Mouse (Mus musculus): Measurements from ENCODE around the gene Anks1.

Gene Anks1

GRCm38 (mm10) chr17:28022854-28023655 is 113.9 kb downstream of the Anks1 start:
- no peak for DNase-seq

GRCm38 (mm10) chr17:28025541-28025961 is 116.4 kb downstream of the Anks1 start:
- no peak for DNase-seq

GRCm38 (mm10) chr17:28026111-28026872 is 117.2 kb downstream of the Anks1 start:
- DNase-seq: no peak

GRCm38 (mm10) chr17:28027197-28027596 is 118.1 kb downstream of the Anks1 start:
- DNase-seq: no peak

GRCm38 (mm10) chr17:28028236-28028635 is 119.1 kb downstream of the Anks1 start:
- no peak for DNase-seq

DNA sequence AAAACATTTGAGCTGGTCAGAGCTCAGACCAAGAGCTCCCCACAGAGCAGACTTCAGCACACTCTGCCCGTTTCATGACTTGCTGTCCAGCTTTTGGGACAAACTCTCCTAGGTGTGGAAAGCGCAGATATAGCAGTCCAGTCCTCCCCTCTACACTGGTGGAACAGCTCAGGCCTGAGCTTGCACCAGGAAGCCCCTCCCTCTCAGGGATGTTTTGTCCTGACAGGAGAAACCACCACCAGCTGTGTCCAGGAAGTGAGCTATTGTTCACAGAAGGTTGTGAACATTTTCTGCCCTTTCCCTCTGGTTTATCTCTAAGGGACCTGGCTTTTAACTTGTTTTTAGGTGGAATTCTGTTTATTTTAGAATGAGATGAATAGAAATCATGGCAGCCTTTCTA is 120.2 kb downstream of the Anks1 start:
- no peak for DNase-seq

GRCm38 (mm10) chr17:28030446-28030845 is 121.3 kb downstream of the Anks1 start:
- DNase-seq: no peak

DNA sequence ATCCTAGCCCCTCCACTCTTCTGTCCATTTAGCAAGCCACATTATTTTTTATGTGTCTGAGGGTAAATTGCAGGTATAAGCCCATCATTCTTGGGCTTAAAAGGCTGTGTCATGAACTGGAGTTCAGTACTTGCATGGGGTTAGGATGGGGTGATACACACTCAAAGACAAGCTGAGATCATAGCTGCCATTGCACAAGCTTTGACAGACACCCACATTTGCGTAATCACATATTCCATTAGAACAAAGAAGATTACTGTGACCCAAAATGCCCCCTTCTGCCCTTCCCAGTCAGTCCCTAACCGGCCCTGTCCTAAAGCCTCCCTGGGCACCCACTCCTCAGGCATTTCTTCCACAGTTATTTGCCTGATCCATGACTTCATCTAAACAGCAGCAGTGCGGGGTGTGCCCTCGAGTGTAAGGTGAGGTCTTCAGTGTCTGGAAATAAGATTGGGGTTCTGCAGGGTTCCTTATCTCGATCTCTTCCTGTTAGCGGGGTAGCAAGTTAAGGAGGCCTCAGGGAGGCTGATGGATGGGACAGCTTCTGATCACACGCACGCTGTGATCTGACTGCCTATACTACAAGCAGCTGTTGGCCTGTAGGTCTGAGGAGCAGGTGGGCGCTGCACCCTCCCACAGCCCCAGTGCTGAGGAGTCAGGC is 122.3 kb downstream of the Anks1 start:
- DNase-seq: no peak

- no peak for DNase-seq
These were observed 123.1 kb downstream of the Anks1 start for GRCm38 (mm10) chr17:28032219-28032618.

DNA sequence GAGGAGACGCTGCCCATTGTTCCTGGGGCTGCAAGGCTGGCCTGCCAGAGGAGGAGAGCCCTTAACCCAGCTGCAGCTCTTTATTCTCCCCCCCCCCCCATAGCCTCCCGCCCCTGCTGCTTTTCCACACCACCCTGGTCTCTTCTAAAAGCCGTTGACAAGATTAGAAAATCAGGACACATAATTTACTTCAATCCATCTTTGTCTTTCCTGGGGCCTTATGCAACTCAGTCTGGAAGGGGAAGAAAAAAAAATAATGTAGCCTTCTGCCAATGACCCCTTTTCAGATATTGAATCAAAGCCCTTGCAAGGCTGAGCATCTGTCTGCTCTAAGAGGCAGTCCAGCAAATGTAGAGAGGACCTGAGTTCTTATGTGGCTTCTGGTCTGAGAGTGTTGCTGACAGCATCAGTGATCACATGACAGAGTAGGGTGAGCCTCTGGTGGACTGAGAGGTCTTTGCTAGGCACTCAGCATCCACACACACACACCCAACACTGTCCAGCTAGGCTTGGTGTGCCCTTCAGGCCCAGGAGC is 124.0 kb downstream of the Anks1 start:
- no peak for DNase-seq

GRCm38 (mm10) chr17:28034986-28035385 is 125.9 kb downstream of the Anks1 start:
- DNase-seq: no peak

DNA sequence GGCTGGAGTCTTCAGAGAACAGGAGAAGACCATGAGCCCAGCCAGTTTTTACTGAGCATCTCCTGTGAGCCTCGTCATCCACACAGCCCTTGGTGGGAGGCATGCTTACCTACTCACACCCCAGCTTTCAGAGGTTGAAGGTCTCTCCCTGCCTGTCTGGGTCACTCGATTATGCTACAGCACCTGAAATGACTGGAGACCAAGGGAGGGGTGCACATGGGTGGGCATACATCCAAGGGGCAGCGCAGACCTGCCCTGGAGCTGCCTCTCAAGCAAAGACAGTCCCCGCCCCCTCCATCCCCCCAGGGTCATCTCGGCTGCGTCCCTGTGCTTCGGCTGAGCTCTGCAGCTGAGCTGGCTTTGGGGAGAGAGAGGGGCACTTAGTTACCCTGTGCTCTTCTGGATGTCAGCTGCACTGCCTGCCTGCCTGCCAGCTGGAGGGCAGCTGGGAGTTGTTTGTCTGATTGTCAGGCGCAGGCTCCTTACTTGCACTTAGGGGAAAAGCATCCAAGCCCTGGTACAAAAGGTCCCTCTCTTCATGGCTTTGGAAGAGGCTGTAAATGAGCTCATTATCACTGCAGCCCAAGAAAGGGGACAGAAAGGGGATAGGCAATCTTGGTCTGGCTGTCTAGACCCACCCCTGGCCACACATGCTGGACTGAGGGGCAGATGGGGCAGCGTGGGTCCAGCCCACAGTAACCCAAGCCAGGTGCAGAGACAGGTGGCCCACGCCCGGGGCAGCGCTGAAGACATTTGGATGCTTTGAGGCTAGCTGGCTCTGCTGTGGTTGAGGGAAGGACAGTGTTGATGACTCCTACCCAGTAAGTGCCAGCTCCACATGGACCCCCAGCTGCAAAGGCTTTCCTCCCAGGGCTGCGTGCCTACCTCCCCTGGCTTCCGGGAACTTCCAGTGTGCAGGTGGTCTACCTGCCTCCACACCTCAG is 128.0 kb downstream of the Anks1 start:
- DNase-seq: no peak

DNA sequence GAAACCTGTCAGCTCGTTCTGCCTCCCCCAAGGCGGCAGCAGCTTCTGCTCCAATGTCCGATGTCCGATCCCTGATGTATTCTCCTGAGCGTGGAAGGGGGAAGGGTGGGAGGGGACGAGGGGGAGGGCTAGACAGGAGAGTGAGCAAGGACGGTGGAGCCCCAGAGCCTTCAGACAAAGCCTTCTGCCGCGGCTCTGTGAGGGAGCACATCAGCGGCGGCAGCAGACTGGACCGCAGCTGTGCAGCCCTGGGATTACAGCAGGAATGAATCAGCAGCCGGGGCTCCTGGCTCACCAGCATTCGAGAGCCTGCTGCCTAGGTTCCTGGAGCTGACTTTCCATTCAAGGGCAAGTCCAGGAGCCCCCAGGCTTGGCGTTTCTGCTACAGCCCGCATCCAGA is 131.5 kb downstream of the Anks1 start:
- no peak for DNase-seq

GRCm38 (mm10) chr17:28041298-28041697 is 132.2 kb downstream of the Anks1 start:
- no peak for DNase-seq

DNA sequence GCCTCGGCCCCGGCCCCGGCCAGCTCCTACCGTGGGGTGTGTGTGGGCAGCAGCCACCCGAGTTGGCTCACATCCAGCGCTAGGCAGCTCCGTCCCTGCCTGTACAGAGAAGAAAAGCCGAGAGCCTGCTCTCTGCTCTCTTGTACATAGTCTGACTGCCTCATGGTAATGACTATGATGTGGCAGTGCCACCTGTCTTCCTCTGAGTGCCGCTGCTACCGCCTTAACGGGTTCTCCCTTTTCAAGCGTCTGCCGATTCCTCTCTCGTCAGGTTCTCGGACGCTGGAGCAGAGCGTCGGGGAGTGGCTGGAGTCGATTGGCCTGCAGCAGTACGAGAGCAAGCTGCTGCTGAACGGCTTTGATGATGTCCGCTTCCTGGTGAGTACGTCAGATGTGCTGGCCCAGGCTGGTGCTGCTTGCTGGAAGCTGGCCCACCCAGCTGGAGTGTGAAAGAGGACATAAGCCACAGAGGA is 133.2 kb downstream of the Anks1 start:
- DNase-seq: no peak

DNA sequence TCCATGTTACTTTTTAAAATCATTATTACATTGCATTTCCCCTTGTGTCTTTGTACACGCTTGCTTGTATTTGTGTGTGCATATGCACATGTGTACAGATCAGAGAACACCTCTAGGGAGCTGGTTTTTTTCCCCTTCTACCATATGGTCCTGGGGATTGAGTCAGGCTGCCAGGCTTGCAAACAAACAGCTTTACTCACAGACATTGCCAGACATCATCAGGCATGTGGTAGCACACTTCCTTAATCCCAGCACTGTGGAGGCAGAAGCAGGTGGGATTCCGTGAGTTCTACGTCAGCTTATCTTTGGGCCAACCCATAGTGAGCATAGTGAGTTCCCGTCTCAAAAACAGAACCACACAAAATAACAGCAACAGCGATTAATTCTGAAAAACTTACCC is 137.9 kb downstream of the Anks1 start:
- no peak for DNase-seq

DNA sequence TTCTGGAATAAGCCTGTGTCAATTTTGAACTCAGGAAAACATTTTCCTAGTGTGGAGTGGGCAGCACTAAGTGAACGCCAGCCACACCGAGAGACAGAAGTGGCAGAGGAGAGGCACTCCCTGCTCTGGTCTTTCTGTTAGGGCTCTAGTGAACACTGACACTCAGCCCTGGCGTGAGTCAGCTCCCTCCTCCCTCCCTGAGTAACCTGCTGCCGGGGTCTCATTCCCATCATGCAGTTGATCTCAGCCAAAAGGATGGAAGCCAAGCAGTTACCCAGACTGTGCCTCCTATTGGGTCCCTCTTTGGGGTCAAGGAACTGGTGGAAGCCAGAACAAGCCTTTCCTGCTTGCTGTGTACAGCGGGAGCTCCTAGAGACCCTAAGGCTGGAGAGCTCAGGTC is 138.4 kb downstream of the Anks1 start:
- DNase-seq: no peak

- DNase-seq: no peak
These were observed 139.3 kb downstream of the Anks1 start for GRCm38 (mm10) chr17:28048425-28048824.

DNA sequence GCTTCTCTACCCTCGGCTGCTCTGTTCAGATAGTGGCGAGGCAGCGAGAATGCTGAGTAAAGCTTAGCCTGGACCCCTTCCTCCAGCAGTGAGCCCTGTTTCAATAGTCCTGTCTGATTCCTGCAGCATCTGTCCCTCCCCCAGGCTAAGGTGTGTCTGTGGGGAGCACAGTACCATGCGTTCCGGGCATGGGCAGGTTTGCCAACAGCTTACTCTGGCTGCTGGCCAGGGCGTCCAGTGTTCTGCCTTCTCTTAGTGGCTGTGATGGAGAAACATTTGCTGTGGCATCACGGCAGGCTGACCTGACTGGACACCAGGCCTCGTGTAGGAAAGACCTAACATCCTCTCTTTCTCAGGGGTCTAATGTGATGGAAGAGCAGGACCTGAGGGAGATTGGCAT is 141.1 kb downstream of the Anks1 start:
- no peak for DNase-seq

GRCm38 (mm10) chr17:28052293-28052863 is 143.3 kb downstream of the Anks1 start:
- no peak for DNase-seq

DNA sequence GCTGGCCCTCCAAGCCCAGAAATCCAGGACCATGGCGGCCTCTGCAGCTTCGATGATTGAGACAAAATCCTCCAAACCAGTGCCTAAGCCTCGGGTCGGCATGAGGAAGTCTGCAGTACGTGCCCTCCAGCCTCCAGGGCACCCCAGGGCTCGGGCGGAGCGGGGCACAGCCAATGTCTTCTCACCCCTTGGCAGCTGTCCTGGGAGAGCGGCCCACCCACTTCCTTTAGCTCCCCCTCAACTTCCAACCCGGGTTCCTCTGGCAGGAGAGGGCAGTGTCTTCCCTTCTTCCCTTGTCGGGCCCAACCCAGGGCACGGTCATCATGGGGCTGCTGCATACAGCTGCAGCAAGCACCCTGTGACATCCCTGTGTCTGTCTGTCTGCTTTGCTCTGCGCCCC is 149.2 kb downstream of the Anks1 start:
- DNase-seq: no peak

DNA sequence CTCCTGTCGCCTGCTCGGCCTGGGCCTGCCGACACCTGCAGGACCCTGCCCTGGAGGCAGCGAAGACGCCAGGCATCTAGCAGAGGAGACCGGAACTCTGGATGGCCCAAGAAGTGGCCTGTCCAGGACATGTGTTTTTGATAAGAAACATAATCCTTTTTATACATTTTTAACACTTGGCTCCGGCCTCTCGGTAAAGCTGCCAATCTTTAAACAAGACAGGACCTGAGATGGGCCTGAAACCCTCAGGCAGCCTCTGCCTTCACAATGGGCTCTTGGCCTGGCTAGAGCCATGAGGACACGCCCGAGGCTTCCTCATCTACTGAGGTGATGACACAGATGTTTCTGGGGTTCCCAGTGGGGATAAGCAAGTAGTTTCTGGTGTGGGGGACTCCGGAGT is 151.6 kb downstream of the Anks1 start:
- no peak for DNase-seq

Data from spleen, adult 18-20 months (tissue).